Mouse (Mus musculus): ENCODE data around the gene Chaf1b. TPM values are rescaled to one million over a fixed set of nuclear protein-coding genes. Genes with fewer than 3 reads are reported as not detected.

The Chaf1b gene
- polyA plus RNA-seq, 1 experiment from 2014 or later = 54.9 TPM

DNA sequence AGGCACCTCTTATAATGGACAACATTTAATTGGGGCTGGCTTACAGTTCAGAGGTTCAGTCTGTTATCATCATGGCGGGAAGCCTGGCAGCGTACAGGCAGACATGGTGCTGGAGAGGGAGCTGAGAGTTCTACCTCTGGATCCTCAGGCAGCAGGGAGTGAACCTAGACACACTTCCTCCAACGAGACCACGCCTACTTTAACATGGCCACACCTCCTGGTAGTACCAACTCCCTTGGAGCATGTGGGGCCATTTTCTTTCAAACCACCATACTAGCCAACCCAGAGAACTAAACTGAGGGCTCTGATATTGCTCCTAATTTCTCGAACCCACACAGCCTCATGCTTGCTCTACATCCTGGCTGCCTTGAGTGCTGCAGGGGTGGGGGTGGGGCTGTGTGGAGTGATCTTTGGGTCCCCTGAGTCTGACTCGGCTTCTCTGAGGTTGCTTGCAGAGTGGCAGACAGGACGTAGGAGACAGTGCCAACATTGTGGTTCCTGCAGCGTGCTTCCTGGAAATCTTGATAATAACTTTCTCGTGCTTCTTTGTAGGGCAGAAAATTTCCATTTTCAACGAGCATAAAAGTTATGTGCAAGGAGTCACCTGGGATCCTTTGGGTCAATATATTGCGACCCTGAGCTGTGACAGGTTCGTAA lies 7.4 kb downstream of the Chaf1b start:
- WGBS = 82% methylated on average over 12 of the region's 12 CpGs
- ATAC-seq (ENCODE audit: insufficient number of reproducible peaks, low FRiP score, low TSS enrichment, low read depth) = no peak
- Histone ChIP-seq H3K4me2 (replicated peaks) (no peak overlapping the region), H3K27me3 (no peaks in the 10 kb centered on the region), H3K4me3 (replicated peaks) (no peak overlapping the region), H3K36me3 (peaks cover 70% of the 10 kb centered on the region), H3K9me3 (replicated peaks) (no peaks in the 10 kb centered on the region), H3K27ac (replicated peaks) (no peak overlapping the region), H3K4me1 (no peaks in the 10 kb centered on the region), H3K9ac (no peak overlapping the region)

- 88% methylated on average over 5 of the region's 5 CpGs for WGBS
These were observed 9.6 kb downstream of the Chaf1b start for GRCm38 (mm10) chr16:93893285-93893684.

DNA sequence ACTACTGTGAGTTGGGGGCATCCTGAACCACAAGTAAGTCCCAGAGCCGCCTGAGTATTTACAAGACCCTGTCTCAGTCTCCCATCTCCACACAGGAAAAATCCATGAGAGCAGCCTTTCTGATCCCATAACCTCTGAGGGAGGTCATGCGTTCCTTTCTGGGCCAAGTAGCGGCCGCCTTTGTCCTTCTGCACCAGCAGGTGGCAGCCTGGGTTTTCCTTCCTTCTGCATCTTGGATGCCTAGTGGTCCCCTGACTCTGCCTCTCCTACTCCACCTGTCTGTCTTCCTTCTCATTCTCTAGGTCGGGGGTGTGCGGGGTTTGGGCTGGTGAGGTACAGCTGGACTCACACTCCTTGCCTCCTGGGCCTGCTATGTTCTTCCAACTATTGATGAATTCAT lies 19.3 kb downstream of the Chaf1b start:
- Histone ChIP-seq H3K4me3 (replicated peaks) (no peak overlapping the region), H3K9me3 (replicated peaks) (no peaks in the 10 kb centered on the region), H3K36me3 (peaks cover 26% of the 10 kb centered on the region), H3K4me2 (replicated peaks) (no peak overlapping the region), H3K4me1 (peaks cover 12% of the 10 kb centered on the region), H3K27ac (replicated peaks) (no peak overlapping the region), H3K9ac (no peak overlapping the region), H3K27me3 (no peaks in the 10 kb centered on the region)
- no peak for ATAC-seq (ENCODE audit: insufficient number of reproducible peaks, low FRiP score, low TSS enrichment, low read depth)
- 80% methylated on average over 6 of the region's 6 CpGs for WGBS

More at GRCm38 (mm10) chr16:93893285-93893684, 9.6 kb downstream of the Chaf1b start:
- Histone ChIP-seq H3K27ac (replicated peaks) (no peak overlapping the region), H3K4me2 (replicated peaks) (no peak overlapping the region), H3K36me3 (peaks cover 60% of the 10 kb centered on the region), H3K4me1 (no peaks in the 10 kb centered on the region), H3K9ac (no peak overlapping the region), H3K4me3 (replicated peaks) (no peak overlapping the region), H3K27me3 (no peaks in the 10 kb centered on the region), H3K9me3 (replicated peaks) (no peaks in the 10 kb centered on the region)
- no peak for ATAC-seq (ENCODE audit: insufficient number of reproducible peaks, low FRiP score, low TSS enrichment, low read depth)

DNA sequence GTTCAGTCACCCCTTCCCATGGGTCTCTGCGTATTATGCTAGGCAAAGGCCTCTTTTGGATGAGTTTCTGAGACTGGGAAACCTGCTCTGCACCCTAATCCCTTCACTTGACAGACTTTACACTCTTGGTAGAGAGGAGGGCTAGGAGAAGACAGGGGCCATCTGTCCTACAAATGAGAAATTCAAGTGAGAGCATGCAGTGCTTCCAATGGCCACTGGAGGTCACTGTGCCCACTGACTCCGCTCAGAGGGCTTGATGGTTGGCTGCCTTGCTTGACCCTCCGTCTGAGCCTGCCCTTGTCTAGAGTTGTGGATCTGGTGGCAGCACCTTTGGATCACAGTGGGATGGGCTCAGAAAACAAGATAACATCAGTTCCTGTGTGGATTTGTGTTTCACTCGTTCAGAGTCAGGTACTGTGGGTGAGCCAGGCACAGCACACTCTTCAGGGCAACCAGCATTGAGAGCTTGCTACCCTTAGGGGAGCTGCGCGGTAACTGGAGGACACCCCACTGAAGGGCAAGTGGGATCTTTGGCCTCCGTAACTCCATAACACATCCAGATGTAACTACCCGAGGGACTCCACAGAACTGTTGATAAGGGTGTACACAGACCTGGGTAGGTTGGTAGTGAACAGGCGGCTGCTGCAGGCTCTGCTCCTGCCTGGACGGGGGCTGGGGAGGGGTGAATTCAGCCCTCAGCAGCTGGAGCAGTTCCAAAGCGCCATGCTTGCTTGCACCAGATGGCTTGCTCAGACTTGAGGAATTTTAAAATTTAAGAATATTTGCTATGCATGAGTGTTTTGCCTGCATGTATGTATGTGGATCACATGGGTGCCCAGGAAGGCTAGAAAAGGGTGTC lies 22.7 kb downstream of the Chaf1b start:
- WGBS = 44% methylated on average over 11 of the region's 11 CpGs
- Histone ChIP-seq H3K4me3 (replicated peaks) (no peak overlapping the region), H3K27me3 (no peaks in the 10 kb centered on the region), H3K9ac (no peak overlapping the region), H3K9me3 (replicated peaks) (no peaks in the 10 kb centered on the region), H3K27ac (replicated peaks) (peak overlapping the region; percentile 48), H3K4me1 (peaks cover 12% of the 10 kb centered on the region), H3K4me2 (replicated peaks) (no peak overlapping the region), H3K36me3 (peaks cover 13% of the 10 kb centered on the region; the same call in 1 of the 2 replicates)
- peak; percentile 49; the same call in 1 of the 2 replicates for ATAC-seq (ENCODE audit: insufficient number of reproducible peaks, low FRiP score, low TSS enrichment, low read depth)

DNA sequence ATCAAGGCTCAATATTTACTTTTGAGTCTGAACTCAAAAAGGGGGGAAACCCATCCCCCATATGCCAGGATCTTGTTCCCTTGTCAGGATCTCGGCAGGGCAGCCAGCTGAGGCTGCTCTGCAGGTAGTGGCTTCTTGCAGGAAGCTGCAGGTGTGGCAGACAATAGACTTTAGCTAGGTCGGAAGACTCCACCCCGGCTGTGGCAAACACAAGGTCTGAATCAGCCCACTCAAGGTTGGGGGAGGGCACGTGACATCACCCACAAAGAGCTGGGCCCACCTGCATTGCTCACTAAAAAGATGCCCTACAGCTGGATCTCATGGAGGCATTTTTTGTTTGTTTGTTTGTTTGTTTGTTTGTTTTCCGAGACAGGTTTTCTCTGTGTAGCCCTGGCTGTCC lies 24.1 kb downstream of the Chaf1b start:
- 73% methylated on average over 5 of the region's 5 CpGs for WGBS
- no peak overlapping the region for H3K27ac ChIP-seq (replicated peaks)
- H3K9me3 ChIP-seq (replicated peaks) = no peaks in the 10 kb centered on the region
- peaks cover 17% of the 10 kb centered on the region for H3K4me1 ChIP-seq
- ATAC-seq (ENCODE audit: insufficient number of reproducible peaks, low FRiP score, low TSS enrichment, low read depth) = no peak
- no peak overlapping the region for H3K4me3 ChIP-seq (replicated peaks)
- 0 out of 2 replicates have a peak, but pooled peaks cover 3% of the 10 kb centered on the region for H3K36me3 ChIP-seq
- no peak overlapping the region for H3K4me2 ChIP-seq (replicated peaks)
- no peaks in the 10 kb centered on the region for H3K27me3 ChIP-seq
- no peak overlapping the region for H3K9ac ChIP-seq

- H3K9ac ChIP-seq = no peak overlapping the region
- H3K36me3 ChIP-seq = no peaks in the 10 kb centered on the region
- no peak for ATAC-seq (ENCODE audit: insufficient number of reproducible peaks, low FRiP score, low TSS enrichment, low read depth)
- no peak overlapping the region for H3K4me2 ChIP-seq (replicated peaks)
- H3K4me3 ChIP-seq (replicated peaks) = no peak overlapping the region
- WGBS = 88% methylated on average over 8 of the region's 8 CpGs
- H3K27me3 ChIP-seq = no peaks in the 10 kb centered on the region
- H3K27ac ChIP-seq (replicated peaks) = no peak overlapping the region
- H3K4me1 ChIP-seq = peaks cover 17% of the 10 kb centered on the region
- no peaks in the 10 kb centered on the region for H3K9me3 ChIP-seq (replicated peaks)
These were observed 24.5 kb downstream of the Chaf1b start for GRCm38 (mm10) chr16:93908196-93908595.

GRCm38 (mm10) chr16:93909936-93910335 lies 26.2 kb downstream of the Chaf1b start:
- Histone ChIP-seq H3K9ac (no peak overlapping the region), H3K4me1 (peaks cover 25% of the 10 kb centered on the region), H3K4me2 (replicated peaks) (no peak overlapping the region), H3K27me3 (no peaks in the 10 kb centered on the region), H3K4me3 (replicated peaks) (no peak overlapping the region), H3K9me3 (replicated peaks) (no peaks in the 10 kb centered on the region), H3K36me3 (no peaks in the 10 kb centered on the region), H3K27ac (replicated peaks) (no peak overlapping the region)
- no peak for ATAC-seq (ENCODE audit: insufficient number of reproducible peaks, low FRiP score, low TSS enrichment, low read depth)
- WGBS = 85% methylated on average over 3 of the region's 3 CpGs

DNA sequence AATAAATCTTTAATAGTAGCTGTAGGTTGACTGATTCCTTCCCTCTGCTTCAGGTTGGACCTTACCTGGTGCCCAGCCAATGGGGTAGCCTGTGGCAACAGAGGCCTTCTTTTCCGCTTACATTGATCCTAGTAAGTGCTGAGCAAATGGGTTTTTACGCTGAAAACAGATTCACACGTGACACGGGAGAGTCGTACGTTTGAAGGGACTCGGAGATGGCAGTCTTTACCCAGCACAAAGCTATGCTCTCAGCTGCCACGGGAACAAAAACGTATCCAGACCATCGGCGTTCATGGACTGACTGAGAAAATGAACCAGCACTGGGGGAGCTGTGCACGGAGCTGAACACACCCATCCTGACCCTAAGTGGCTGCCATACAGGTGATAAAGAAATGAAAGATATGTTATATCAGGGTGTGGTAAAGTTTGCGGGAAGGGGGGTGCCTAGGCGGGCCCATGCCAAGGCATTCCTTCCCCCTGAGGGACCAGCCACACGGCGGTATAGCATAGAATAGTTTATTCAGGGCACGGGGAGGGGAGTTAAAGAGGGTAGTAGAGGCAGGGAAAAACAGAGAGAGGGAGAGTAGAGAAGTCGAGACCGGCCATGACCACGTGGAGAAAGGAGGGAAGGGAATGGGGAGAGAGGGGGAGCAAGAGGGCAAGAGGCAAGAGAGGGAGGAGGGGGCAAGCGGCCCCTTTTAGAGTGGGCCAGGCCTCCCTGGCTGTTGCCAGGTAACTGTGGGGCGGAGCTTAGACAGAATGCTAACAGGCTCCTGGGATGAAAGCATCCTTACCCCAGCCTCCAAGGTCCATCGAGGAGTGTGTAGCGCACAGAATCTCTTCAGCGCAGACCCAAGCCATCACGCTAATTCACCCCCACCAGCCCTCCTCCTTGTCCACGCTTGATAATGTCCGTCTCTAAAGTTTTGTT lies 27.3 kb downstream of the Chaf1b start:
- WGBS = 64% methylated on average over 28 of the region's 28 CpGs
- Histone ChIP-seq H3K4me1 (peaks cover 25% of the 10 kb centered on the region), H3K9me3 (replicated peaks) (no peaks in the 10 kb centered on the region), H3K27ac (replicated peaks) (no peak overlapping the region), H3K9ac (no peak overlapping the region), H3K36me3 (no peaks in the 10 kb centered on the region), H3K27me3 (no peaks in the 10 kb centered on the region), H3K4me3 (replicated peaks) (no peak overlapping the region), H3K4me2 (replicated peaks) (no peak overlapping the region)
- ATAC-seq (ENCODE audit: insufficient number of reproducible peaks, low FRiP score, low TSS enrichment, low read depth) = no peak

- 54% methylated on average over 5 of the region's 5 CpGs for WGBS
These were observed 28.5 kb downstream of the Chaf1b start for GRCm38 (mm10) chr16:93912158-93912557.

GRCm38 (mm10) chr16:93912808-93913207 lies 29.1 kb downstream of the Chaf1b start:
- Histone ChIP-seq H3K27me3 (no peaks in the 10 kb centered on the region), H3K9me3 (replicated peaks) (no peaks in the 10 kb centered on the region), H3K36me3 (no peaks in the 10 kb centered on the region), H3K4me3 (replicated peaks) (no peak overlapping the region), H3K9ac (no peak overlapping the region), H3K4me1 (peaks cover 12% of the 10 kb centered on the region), H3K4me2 (replicated peaks) (no peak overlapping the region), H3K27ac (replicated peaks) (no peak overlapping the region)
- 61% methylated on average over 3 of the region's 3 CpGs for WGBS
- no peak for ATAC-seq (ENCODE audit: insufficient number of reproducible peaks, low FRiP score, low TSS enrichment, low read depth)

More at GRCm38 (mm10) chr16:93912158-93912557, 28.5 kb downstream of the Chaf1b start:
- Histone ChIP-seq H3K27me3 (no peaks in the 10 kb centered on the region), H3K9me3 (replicated peaks) (no peaks in the 10 kb centered on the region), H3K36me3 (no peaks in the 10 kb centered on the region), H3K4me3 (replicated peaks) (no peak overlapping the region), H3K9ac (no peak overlapping the region), H3K27ac (replicated peaks) (no peak overlapping the region), H3K4me1 (peaks cover 15% of the 10 kb centered on the region), H3K4me2 (replicated peaks) (no peak overlapping the region)
- no peak for ATAC-seq (ENCODE audit: insufficient number of reproducible peaks, low FRiP score, low TSS enrichment, low read depth)
